Mouse (Mus musculus) intestine, embryonic 16.5 days (tissue): Measurements from ENCODE around the gene Nkx1-2. TPM values are rescaled to one million over a fixed set of nuclear protein-coding genes. Genes with fewer than 3 reads are reported as not detected.

Source experiments
- ATAC-seq: fragments of 200-750 bp; cut with Nextera tagmentation; 2 replicates; pipeline ENCODE4 v1.8.0; 2017; ENCODE audit warnings: moderate TSS enrichment, moderate library complexity
- H3K27ac ChIP-seq: fragments of 300-500 bp; sonication (generic); 2 replicates; pipeline ENCODE4 v1.5.1; 2014; ENCODE audit warnings: mild to moderate bottlenecking, low read length
- H3K27me3 ChIP-seq: fragments of 300-500 bp; sonication (generic); replicated peaks from 2 replicates; pipeline ENCODE4 v1.6.1; 2014; ENCODE audit warnings: low read length, control low read depth, mixed read lengths; ENCODE audit not compliant: control insufficient read depth, insufficient read depth
- H3K36me3 ChIP-seq: fragments of 300-500 bp; sonication (generic); 2 replicates; pipeline ENCODE4 v1.6.1; 2014; ENCODE audit warnings: low read length, control low read depth; ENCODE audit not compliant: control insufficient read depth, insufficient read depth
- H3K4me1 ChIP-seq: fragments of 300-500 bp; sonication (generic); 2 replicates; pipeline ENCODE4 v1.6.1; 2014; ENCODE audit warnings: low read length, control low read depth, mixed read lengths; ENCODE audit not compliant: control insufficient read depth, insufficient read depth
- H3K4me2 ChIP-seq: fragments of 300-500 bp; sonication (generic); 2 replicates; pipeline ENCODE4 v1.6.1; 2014; ENCODE audit warnings: low read depth, low read length, control low read depth
- H3K4me3 ChIP-seq: fragments of 300-500 bp; sonication (generic); 2 replicates; pipeline ENCODE4 v1.5.1; 2014; ENCODE audit warnings: mild to moderate bottlenecking, low read length
- H3K9ac ChIP-seq: fragments of 300-500 bp; sonication (generic); 2 replicates; pipeline ENCODE4 v1.6.1; 2014; ENCODE audit warnings: low read depth, low read length
- H3K9me3 ChIP-seq: fragments of 300-500 bp; sonication (generic); 2 replicates; pipeline ENCODE4 v1.6.1; 2016; ENCODE audit warnings: low read length, control low read depth; ENCODE audit not compliant: control insufficient read depth
- WGBS: fragments of 180-500 bp; shearing (Covaris S2); extraction: QIAGEN DNeasy Blood & Tissue Kit; methylation state at CpG from one replicate; pipeline ENCODE4 v1.1.7; 2014; 5-methylcytosine and 5-hydroxymethylcytosine counted together
- polyA plus RNA-seq: library from polyadenylated mRNA; unstranded; fragments of >200 nt; fragmentation: Nextera tagmentation; extraction: Ambion mirVana; gene quantifications from 2 replicates; pipeline ENCODE4 v1.2.1, GENCODE M21; 2015

Gene Nkx1-2
- polyA plus RNA-seq, 1 experiment from 2014 or later, result 0.70 TPM

DNA sequence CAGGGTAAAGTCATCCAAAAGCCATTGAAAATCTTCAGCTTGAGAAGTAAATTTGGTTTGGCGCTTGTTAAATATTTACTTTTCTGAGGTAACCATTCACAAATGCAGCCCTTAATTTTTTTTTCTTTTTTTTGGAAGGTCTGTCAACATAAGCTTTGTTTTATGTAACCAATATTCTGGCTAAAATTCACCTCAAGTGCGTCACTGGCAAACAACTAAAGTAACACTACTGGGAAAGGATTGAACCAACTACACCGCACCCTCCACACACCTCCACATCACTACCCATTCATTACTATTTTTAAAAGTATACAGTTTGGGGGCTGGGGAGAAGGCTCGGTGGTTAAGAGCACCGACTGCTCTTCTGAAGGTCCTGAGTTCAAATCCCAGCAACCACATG lies 24.8 kb downstream of the Nkx1-2 start:
- H3K9ac ChIP-seq, result peak overlapping the region; percentile 68; the same call in 1 of the 2 replicates
- WGBS, result 45% methylated on average over 5 of the region's 5 CpGs
- no peaks in the 10 kb centered on the region for H3K9me3 ChIP-seq
- no peak overlapping the region for H3K27ac ChIP-seq
- no peak for ATAC-seq
- H3K4me3 ChIP-seq, result peak overlapping the region; percentile 79
- H3K4me1 ChIP-seq, result peaks cover 25% of the 10 kb centered on the region
- H3K27me3 ChIP-seq, result no peaks in the 10 kb centered on the region
- no peaks in the 10 kb centered on the region for H3K36me3 ChIP-seq
- peak overlapping the region; percentile 40; the same call in 1 of the 2 replicates for H3K4me2 ChIP-seq

DNA sequence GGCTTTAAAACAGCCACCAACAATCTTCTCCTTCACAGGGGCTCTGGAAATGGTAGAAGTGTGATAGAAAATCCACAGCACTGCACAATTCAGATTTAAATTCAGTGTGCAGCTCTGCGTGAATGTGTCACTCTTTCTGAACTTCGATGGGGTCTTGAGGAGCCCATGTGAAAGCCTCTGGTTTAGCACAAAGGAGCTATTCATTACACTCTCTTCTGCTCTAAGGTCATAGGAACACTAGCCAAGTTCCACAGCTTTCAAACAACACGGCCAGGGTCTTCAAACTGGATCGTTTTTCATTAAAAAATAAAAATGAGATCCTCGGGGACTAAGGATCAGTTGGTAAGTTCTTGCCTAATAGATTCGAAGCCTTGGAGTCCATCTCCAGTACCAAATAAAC lies 26.2 kb downstream of the Nkx1-2 start:
- Histone ChIP-seq H3K9ac (peak overlapping the region; percentile 57), H3K27ac (peak overlapping the region; percentile 20; the same call in 1 of the 2 replicates), H3K4me3 (peak overlapping the region; percentile 79), H3K27me3 (no peaks in the 10 kb centered on the region), H3K4me1 (peaks cover 28% of the 10 kb centered on the region), H3K4me2 (peak overlapping the region; percentile 37), H3K9me3 (no peaks in the 10 kb centered on the region), H3K36me3 (0 out of 2 replicates have a peak, but pooled peaks cover 2% of the 10 kb centered on the region)
- WGBS, result 57% methylated on average over 6 of the region's 6 CpGs
- ATAC-seq, result no peak

DNA sequence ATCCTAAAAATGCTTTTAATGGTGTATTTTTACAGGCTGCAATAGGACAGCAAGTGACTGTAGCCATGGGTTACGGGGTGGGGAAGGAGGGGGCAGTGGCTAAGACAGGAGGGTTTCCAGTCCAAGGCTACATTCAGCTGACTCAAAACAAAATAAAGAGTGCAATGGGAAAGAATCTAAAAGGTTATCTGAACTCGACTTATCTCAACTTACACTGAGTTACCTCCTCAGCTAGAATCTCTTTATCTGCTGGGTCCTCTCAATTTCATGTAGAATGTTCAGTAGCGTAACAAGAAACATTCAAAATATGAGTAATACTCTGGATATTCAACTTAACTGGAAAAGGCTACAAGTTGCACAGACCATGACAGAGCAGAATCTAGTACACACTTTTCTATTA lies 26.7 kb downstream of the Nkx1-2 start:
- ATAC-seq, result no peak
- Histone ChIP-seq H3K27ac (no peak overlapping the region), H3K27me3 (no peaks in the 10 kb centered on the region), H3K4me2 (peak overlapping the region; percentile 37), H3K9me3 (no peaks in the 10 kb centered on the region), H3K4me3 (peak overlapping the region; percentile 79), H3K4me1 (peaks cover 32% of the 10 kb centered on the region), H3K9ac (peak overlapping the region; percentile 57), H3K36me3 (peaks cover 5% of the 10 kb centered on the region; the same call in 1 of the 2 replicates)
- WGBS, result 53% methylated on average over 3 of the region's 3 CpGs

DNA sequence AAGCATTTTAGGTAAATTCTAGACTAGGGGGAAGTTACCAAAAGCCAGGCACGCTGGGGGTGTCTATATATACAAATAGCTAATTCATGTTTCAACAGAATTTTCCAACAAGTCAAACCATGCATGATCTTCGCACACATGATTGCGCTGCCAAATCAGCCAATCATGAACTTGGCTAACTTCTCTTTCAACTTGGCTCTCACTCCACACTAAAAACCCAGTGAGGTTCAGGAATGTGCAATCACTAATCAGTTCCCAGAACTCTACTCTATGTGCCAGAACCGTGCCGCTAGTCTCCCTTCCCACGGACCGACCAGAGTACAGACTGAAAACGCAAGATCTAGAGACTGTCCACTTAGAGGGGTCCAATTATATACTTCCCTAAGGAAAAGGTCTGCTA lies 28.0 kb downstream of the Nkx1-2 start:
- H3K9me3 ChIP-seq, result no peaks in the 10 kb centered on the region
- WGBS, result 54% methylated on average over 8 of the region's 8 CpGs
- H3K4me1 ChIP-seq, result peaks cover 20% of the 10 kb centered on the region
- H3K36me3 ChIP-seq, result peaks cover 5% of the 10 kb centered on the region; the same call in 1 of the 2 replicates
- H3K27me3 ChIP-seq, result no peaks in the 10 kb centered on the region
- ATAC-seq, result no peak
- peak overlapping the region; percentile 35 for H3K4me3 ChIP-seq
- peak overlapping the region; percentile 61 for H3K27ac ChIP-seq
- peak overlapping the region; percentile 47 for H3K4me2 ChIP-seq
- H3K9ac ChIP-seq, result peak overlapping the region; percentile 61

DNA sequence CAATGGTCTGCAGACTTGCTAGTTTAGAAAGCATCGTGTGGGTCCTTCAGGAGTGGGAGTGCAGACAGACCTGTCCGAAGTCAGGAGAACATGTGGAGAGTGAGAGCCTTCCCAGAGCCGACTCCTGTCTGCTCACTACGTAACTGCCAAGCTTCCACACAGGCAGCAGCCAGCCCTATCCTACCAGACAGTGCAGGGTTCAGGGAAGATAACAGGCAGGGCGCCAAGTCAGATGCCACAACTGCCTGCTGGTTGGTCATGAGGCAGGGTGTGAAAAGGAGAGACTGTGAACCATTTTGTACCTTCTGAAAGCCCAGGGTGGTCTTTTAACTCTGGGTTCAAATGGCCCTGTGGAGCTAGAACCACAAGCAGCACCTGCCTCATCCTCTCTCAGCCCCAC lies 29.4 kb downstream of the Nkx1-2 start:
- peak overlapping the region; percentile 26 for H3K4me2 ChIP-seq
- 55% methylated on average over 5 of the region's 5 CpGs for WGBS
- H3K27ac ChIP-seq, result peak overlapping the region; percentile 29
- peaks cover 5% of the 10 kb centered on the region; the same call in 1 of the 2 replicates for H3K36me3 ChIP-seq
- peak; percentile 73 for ATAC-seq
- peaks cover 19% of the 10 kb centered on the region for H3K4me1 ChIP-seq
- peak overlapping the region; percentile 11 for H3K4me3 ChIP-seq
- H3K9ac ChIP-seq, result peak overlapping the region; percentile 41; the same call in 1 of the 2 replicates
- no peaks in the 10 kb centered on the region for H3K9me3 ChIP-seq
- H3K27me3 ChIP-seq, result no peaks in the 10 kb centered on the region

DNA sequence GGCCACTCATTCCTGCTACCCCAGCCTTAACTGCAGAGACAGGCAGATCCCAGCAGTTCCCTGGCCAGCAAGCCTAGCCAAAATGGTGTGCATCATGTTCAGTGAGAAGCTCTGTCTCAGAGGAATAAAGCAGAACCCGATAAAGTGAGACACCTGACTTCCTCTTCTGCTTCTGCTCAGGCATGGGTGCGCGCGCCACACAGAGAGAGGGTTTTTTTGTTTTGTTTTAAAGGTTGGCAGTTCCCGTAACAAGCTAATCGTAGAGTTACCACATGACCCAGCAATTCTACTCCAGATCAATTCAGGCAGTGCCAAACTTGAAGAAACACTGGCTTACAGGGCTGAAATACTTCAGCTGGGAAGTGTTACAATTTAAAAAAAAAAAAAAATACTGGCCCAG lies 30.6 kb downstream of the Nkx1-2 start:
- no peaks in the 10 kb centered on the region for H3K27me3 ChIP-seq
- H3K9ac ChIP-seq, result 0 out of 2 replicates have a peak overlapping the region, but pooled peaks have one; percentile 0
- ATAC-seq, result no peak
- 0 out of 2 replicates have a peak overlapping the region, but pooled peaks have one; percentile 3 for H3K27ac ChIP-seq
- H3K36me3 ChIP-seq, result peaks cover 10% of the 10 kb centered on the region
- WGBS, result 80% methylated on average over 6 of the region's 6 CpGs
- H3K4me2 ChIP-seq, result 0 out of 2 replicates have a peak overlapping the region, but pooled peaks have one; percentile 4
- H3K4me1 ChIP-seq, result peaks cover 19% of the 10 kb centered on the region
- H3K4me3 ChIP-seq, result no peak overlapping the region
- no peaks in the 10 kb centered on the region for H3K9me3 ChIP-seq

DNA sequence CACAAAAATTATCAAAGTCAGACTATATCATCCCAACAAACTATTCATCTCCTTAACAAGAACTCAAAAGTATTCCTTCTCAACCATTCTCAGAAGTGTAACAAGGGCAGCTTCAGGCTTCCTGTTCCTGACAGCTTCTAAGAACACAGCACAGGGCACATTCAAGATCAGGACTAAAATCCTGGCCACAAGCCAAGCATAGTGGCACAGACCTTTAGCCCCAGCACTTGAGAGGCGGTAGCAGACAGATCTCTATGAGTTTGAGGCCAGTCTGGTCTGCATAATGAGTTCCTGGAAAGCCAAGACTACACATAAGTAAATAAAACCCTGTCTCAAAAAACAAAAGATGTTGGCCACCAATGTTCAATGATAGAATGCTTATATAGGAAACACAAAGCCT lies 33.6 kb downstream of the Nkx1-2 start:
- Histone ChIP-seq H3K9ac (no peak overlapping the region), H3K4me2 (no peak overlapping the region), H3K9me3 (no peaks in the 10 kb centered on the region), H3K36me3 (peaks cover 19% of the 10 kb centered on the region), H3K27ac (no peak overlapping the region), H3K27me3 (no peaks in the 10 kb centered on the region), H3K4me1 (peaks cover 15% of the 10 kb centered on the region), H3K4me3 (no peak overlapping the region)
- ATAC-seq, result no peak
- 38% methylated on average over 1 of the region's 1 CpGs for WGBS

DNA sequence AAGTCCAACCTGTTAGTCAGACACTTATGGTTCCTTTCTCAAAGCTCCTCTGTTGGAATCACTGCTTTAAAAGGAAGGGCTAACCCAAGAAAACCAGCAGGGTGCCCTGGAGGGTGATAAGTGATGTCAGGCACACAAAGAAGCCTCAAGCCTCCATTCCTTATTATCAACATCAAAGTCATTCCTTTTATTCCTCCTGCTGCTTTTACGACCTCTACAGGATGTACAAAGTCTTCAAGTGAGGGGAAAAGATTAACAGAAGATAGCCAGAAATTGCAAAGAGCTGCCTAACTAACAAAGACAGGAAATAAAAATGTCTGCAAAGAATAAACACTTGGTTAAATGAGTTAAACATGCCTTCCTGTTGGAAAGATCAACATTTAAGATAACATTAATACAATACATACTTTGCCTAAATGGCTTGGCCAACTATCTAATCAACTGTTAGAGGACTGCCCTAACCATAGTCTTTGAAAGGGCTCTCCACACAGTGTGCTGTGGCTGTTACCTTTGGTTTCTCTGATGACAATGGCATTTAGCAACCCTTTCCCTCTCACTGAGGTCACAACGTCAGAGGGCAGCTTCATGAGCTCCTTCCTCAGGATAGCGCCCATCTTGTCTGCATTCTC lies 40.2 kb downstream of the Nkx1-2 start:
- H3K4me2 ChIP-seq, result no peak overlapping the region
- WGBS, result 36% methylated on average over 3 of the region's 3 CpGs
- H3K27ac ChIP-seq, result no peak overlapping the region
- no peaks in the 10 kb centered on the region for H3K9me3 ChIP-seq
- ATAC-seq, result no peak
- H3K9ac ChIP-seq, result no peak overlapping the region
- no peak overlapping the region for H3K4me3 ChIP-seq
- H3K36me3 ChIP-seq, result peaks cover 28% of the 10 kb centered on the region
- no peaks in the 10 kb centered on the region for H3K27me3 ChIP-seq
- no peaks in the 10 kb centered on the region; the same call in 1 of the 2 replicates for H3K4me1 ChIP-seq

DNA sequence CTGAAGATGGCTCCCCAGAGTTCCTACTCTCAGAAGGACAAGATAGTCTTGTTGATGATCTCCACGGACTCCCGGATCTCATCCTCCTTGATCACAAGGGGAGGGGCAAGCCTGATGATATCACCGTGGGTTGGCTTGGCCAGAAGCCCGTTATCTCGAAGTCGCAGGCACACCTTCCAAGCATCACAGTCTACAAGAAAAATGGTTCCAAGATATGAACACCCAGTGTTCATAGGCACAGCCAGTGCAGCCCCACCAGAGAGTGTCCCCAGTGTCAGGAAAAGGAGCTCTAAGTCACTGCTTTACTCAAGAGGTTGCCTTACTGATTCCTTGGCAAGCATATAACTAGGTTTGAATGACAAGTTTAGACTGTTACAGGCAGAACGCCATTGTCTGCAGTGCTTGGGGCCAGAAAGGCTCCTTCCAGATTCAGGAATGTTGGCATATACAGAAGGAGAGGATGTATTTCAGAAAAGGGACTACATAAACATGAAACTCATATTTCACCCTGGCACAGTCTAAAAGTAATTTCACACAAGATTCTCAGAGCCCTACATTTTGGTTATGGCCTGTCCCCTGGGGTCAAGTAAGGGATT lies 41.2 kb downstream of the Nkx1-2 start:
- WGBS, result 73% methylated on average over 7 of the region's 7 CpGs
- Histone ChIP-seq H3K4me2 (no peak overlapping the region), H3K36me3 (peaks cover 23% of the 10 kb centered on the region), H3K27ac (no peak overlapping the region), H3K9ac (no peak overlapping the region), H3K4me1 (no peaks in the 10 kb centered on the region; the same call in 1 of the 2 replicates), H3K9me3 (no peaks in the 10 kb centered on the region), H3K4me3 (no peak overlapping the region), H3K27me3 (no peaks in the 10 kb centered on the region)
- ATAC-seq, result no peak
